Mouse (Mus musculus) layer of hippocampus, adult 9-11 months (tissue): ENCODE measurements around the gene Slc25a20.
A peak's percentile ranks its signal among the peaks of the same experiment; 100 is the strongest.

Experiments used
- DNase-seq: peaks from one replicate; pipeline ENCODE4 v3.0.0; 2022

Slc25a20 gene

GRCm38 (mm10) chr9:108687686-108688085 lies 25.8 kb downstream of the Slc25a20 start:
- DNase-seq: no peak

GRCm38 (mm10) chr9:108688451-108688850 lies 26.6 kb downstream of the Slc25a20 start:
- DNase-seq: no peak

- DNase-seq: no peak
These were observed 27.2 kb downstream of the Slc25a20 start, which contains the start of gene Prkar2a for GRCm38 (mm10) chr9:108689106-108689505. TSS of gene Prkar2a (plus strand) at chr9:108689314.

GRCm38 (mm10) chr9:108689993-108690392 lies 28.1 kb downstream of the Slc25a20 start:
- DNase-seq: no peak

GRCm38 (mm10) chr9:108690914-108691313 lies 29.0 kb downstream of the Slc25a20 start:
- no peak for DNase-seq

- peak; percentile 38 for DNase-seq
These were observed 29.5 kb downstream of the Slc25a20 start for GRCm38 (mm10) chr9:108691371-108691770.

- DNase-seq: peak; percentile 87
These were observed 29.9 kb downstream of the Slc25a20 start for GRCm38 (mm10) chr9:108691846-108692225.

GRCm38 (mm10) chr9:108692226-108693041 lies 30.5 kb downstream of the Slc25a20 start:
- peak; percentile 57 for DNase-seq

- no peak for DNase-seq
These were observed 32.1 kb downstream of the Slc25a20 start for GRCm38 (mm10) chr9:108693946-108694345.

- no peak for DNase-seq
These were observed 32.6 kb downstream of the Slc25a20 start for GRCm38 (mm10) chr9:108694533-108694932.

GRCm38 (mm10) chr9:108702476-108702875 lies 40.6 kb downstream of the Slc25a20 start:
- no peak for DNase-seq

GRCm38 (mm10) chr9:108703373-108704110 lies 41.7 kb downstream of the Slc25a20 start:
- DNase-seq: no peak

GRCm38 (mm10) chr9:108704591-108704990 lies 42.7 kb downstream of the Slc25a20 start:
- no peak for DNase-seq

- no peak for DNase-seq
These were observed 45.3 kb downstream of the Slc25a20 start for GRCm38 (mm10) chr9:108707212-108707611.

GRCm38 (mm10) chr9:108708833-108709232 lies 46.9 kb downstream of the Slc25a20 start:
- peak; percentile 32 for DNase-seq

- no peak for DNase-seq
These were observed 48.9 kb downstream of the Slc25a20 start for GRCm38 (mm10) chr9:108710767-108711166.

GRCm38 (mm10) chr9:108716199-108716598 lies 54.3 kb downstream of the Slc25a20 start:
- DNase-seq: no peak

- no peak for DNase-seq
These were observed 61.9 kb downstream of the Slc25a20 start for GRCm38 (mm10) chr9:108723751-108724150.

GRCm38 (mm10) chr9:108726116-108726515 lies 64.2 kb downstream of the Slc25a20 start:
- peak; percentile 31 for DNase-seq

- no peak for DNase-seq
These were observed 67.2 kb downstream of the Slc25a20 start for GRCm38 (mm10) chr9:108729050-108729449.

- no peak for DNase-seq
These were observed 70.6 kb downstream of the Slc25a20 start for GRCm38 (mm10) chr9:108732462-108732861.
